Mouse (Mus musculus) CH12.LX (cell line): ENCODE measurements around the gene Nptn. TPM values are rescaled to one million over a fixed set of nuclear protein-coding genes. Genes with fewer than 3 reads are reported as not detected.

Source experiments
- DNase-seq: peaks from one replicate; pipeline ENCODE4 v3.0.0-alpha.2; 2013; ENCODE audit errors: extremely low read depth
- H3K27ac ChIP-seq: 2 replicates; pipeline ENCODE4 v1.5.1; 2012; ENCODE audit warnings: low read depth, mild to moderate bottlenecking, control low read depth, moderate library complexity; ENCODE audit not compliant: insufficient read depth
- H3K27me3 ChIP-seq: replicated peaks from 2 replicates; pipeline ENCODE3; 2012; ENCODE audit warnings: inconsistent platforms
- H3K36me3 ChIP-seq, 2 experiments: replicated peaks in 1 of 2; 2 replicates each; pipeline versions ENCODE3 to v1.6.1; 2012; ENCODE audit warnings: inconsistent platforms in 1 of 2, low read length in 1 of 2, mild to moderate bottlenecking in 1 of 2, mixed read lengths in 1 of 2, moderate library complexity in 1 of 2; ENCODE audit not compliant: control insufficient read depth in 1 of 2, insufficient read depth in 1 of 2
- H3K4me1 ChIP-seq, 2 experiments: 2 replicates each; pipeline ENCODE4 v1.6.1; 2012; ENCODE audit warnings: inconsistent platforms in 1 of 2, moderate library complexity in 1 of 2; ENCODE audit not compliant: insufficient read depth in 2 of 2, control insufficient read depth in 1 of 2
- H3K4me2 ChIP-seq: 2 replicates; pipeline ENCODE4 v1.6.1; 2012; ENCODE audit warnings: low read depth, mild to moderate bottlenecking, control low read depth; ENCODE audit not compliant: poor library complexity, insufficient read depth, severe bottlenecking
- H3K4me3 ChIP-seq, 3 experiments: fragments of 150-350 bp in 1 of 3; sonication (generic) in 1 of 3; replicated peaks in 1 of 3; 2 replicates each; pipeline versions ENCODE3 to v1.5.1; 2011 to 2012; ENCODE audit warnings: low read depth in 2 of 3, low read length in 2 of 3, mild to moderate bottlenecking in 2 of 3, moderate library complexity in 2 of 3, control low read depth in 1 of 3, improper control_type of control experiment in 1 of 3, inconsistent platforms in 1 of 3, mixed read lengths in 1 of 3; ENCODE audit not compliant: poor library complexity in 1 of 3
- H3K79me2 ChIP-seq: replicated peaks from 2 replicates; pipeline ENCODE4 v1.6.1; 2012; ENCODE audit warnings: mild to moderate bottlenecking, moderate library complexity; ENCODE audit not compliant: control insufficient read depth, poor library complexity, insufficient read depth, severe bottlenecking; ENCODE audit errors: extremely low read depth
- H3K9ac ChIP-seq: 2 replicates; pipeline ENCODE4 v1.6.1; 2012; ENCODE audit warnings: low read depth, mild to moderate bottlenecking, control low read depth, moderate library complexity; ENCODE audit not compliant: insufficient read depth
- H3K9me3 ChIP-seq: replicated peaks from 2 replicates; pipeline ENCODE3; 2012; ENCODE audit warnings: low read length, inconsistent platforms, mixed read lengths
- CHD1 ChIP-seq: IDR thresholded peaks from 2 replicates; pipeline ENCODE4 v1.6.1; 2012; ENCODE audit warnings: low read depth, low read length, improper control_type of control experiment, inconsistent platforms
- CHD2 ChIP-seq: IDR thresholded peaks from 2 replicates; pipeline ENCODE4 v1.6.1; 2011; ENCODE audit warnings: low read length, improper control_type of control experiment
- CTCF ChIP-seq, 2 experiments: IDR thresholded peaks in 1 of 2; conservative IDR thresholded peaks in 1 of 2; 2 replicates each; pipeline ENCODE4 v1.5.1; 2011 to 2012; ENCODE audit warnings: low read depth in 2 of 2, low read length in 2 of 2, improper control_type of control experiment in 1 of 2, inconsistent platforms in 1 of 2, mild to moderate bottlenecking in 1 of 2, moderate library complexity in 1 of 2
- EP300 ChIP-seq: IDR thresholded peaks from 2 replicates; pipeline ENCODE4 v1.6.1; 2011; ENCODE audit warnings: low read length, improper control_type of control experiment
- GABPA ChIP-seq: IDR thresholded peaks from 2 replicates; pipeline ENCODE4 v1.6.1; 2012; ENCODE audit warnings: low read depth, low read length, improper control_type of control experiment, inconsistent platforms; ENCODE audit not compliant: insufficient replicate concordance
- HCFC1 ChIP-seq: IDR thresholded peaks from 2 replicates; pipeline ENCODE4 v1.6.1; 2012; ENCODE audit warnings: low read depth, mild to moderate bottlenecking, inconsistent platforms, low read length, improper control_type of control experiment
- KAT2A ChIP-seq: IDR thresholded peaks from 2 replicates; pipeline ENCODE4 v1.6.1; 2012; ENCODE audit warnings: low read length, improper control_type of control experiment, inconsistent platforms; ENCODE audit not compliant: insufficient replicate concordance
- MAFK ChIP-seq: IDR thresholded peaks from 2 replicates; pipeline ENCODE4 v1.6.1; 2011; ENCODE audit warnings: low read length, improper control_type of control experiment; ENCODE audit not compliant: insufficient replicate concordance
- MAX ChIP-seq: IDR thresholded peaks from 2 replicates; pipeline ENCODE4 v1.6.1; 2011; ENCODE audit warnings: low read length, improper control_type of control experiment
- MAZ ChIP-seq: IDR thresholded peaks from 2 replicates; pipeline ENCODE4 v1.6.1; 2012; ENCODE audit warnings: low read depth, mild to moderate bottlenecking, inconsistent platforms, low read length, improper control_type of control experiment, moderate library complexity
- MEF2A ChIP-seq: IDR thresholded peaks from 2 replicates; pipeline ENCODE4 v1.6.1; 2014; ENCODE audit warnings: low read depth, mild to moderate bottlenecking, inconsistent platforms, low read length, improper control_type of control experiment, borderline replicate concordance
- MXI1 ChIP-seq: IDR thresholded peaks from 2 replicates; pipeline ENCODE4 v1.6.1; 2011; ENCODE audit warnings: mild to moderate bottlenecking, low read depth, low read length, improper control_type of control experiment
- MYC ChIP-seq: IDR thresholded peaks from 2 replicates; pipeline ENCODE4 v1.6.1; 2011; ENCODE audit warnings: low read depth, mild to moderate bottlenecking, improper control_type of control experiment, low read length
- NELFE ChIP-seq: IDR thresholded peaks from 2 replicates; pipeline ENCODE4 v1.6.1; 2011; ENCODE audit warnings: low read depth, low read length, improper control_type of control experiment
- POLR2A ChIP-seq: IDR thresholded peaks from 2 replicates; pipeline ENCODE4 v1.6.1; 2011; ENCODE audit warnings: low read depth, mild to moderate bottlenecking, improper control_type of control experiment, low read length
- POLR2AphosphoS2 ChIP-seq: IDR thresholded peaks from 2 replicates; pipeline ENCODE4 v1.6.1; 2011; ENCODE audit warnings: low read depth, low read length, improper control_type of control experiment
- RAD21 ChIP-seq: IDR thresholded peaks from 2 replicates; pipeline ENCODE4 v1.6.1; 2011; ENCODE audit warnings: low read depth, mild to moderate bottlenecking, low read length, improper control_type of control experiment, moderate library complexity
- RCOR1 ChIP-seq: conservative IDR thresholded peaks from 2 replicates; pipeline ENCODE4 v1.6.1; 2012; ENCODE audit warnings: low read depth, mild to moderate bottlenecking, inconsistent platforms, low read length, improper control_type of control experiment
- SIN3A ChIP-seq: IDR thresholded peaks from 2 replicates; pipeline ENCODE4 v1.6.1; 2012; ENCODE audit warnings: low read length, improper control_type of control experiment, inconsistent platforms
- SMC3 ChIP-seq: IDR thresholded peaks from 2 replicates; pipeline ENCODE4 v1.6.1; 2011; ENCODE audit warnings: low read depth, low read length, improper control_type of control experiment
- UBTF ChIP-seq: IDR thresholded peaks from 2 replicates; pipeline ENCODE4 v1.6.1; 2012; ENCODE audit warnings: low read depth, mild to moderate bottlenecking, inconsistent platforms, low read length, improper control_type of control experiment, moderate library complexity
- ZC3H11A ChIP-seq: IDR thresholded peaks from 2 replicates; pipeline ENCODE4 v1.6.1; 2012; ENCODE audit warnings: low read depth, mild to moderate bottlenecking, inconsistent platforms, low read length, improper control_type of control experiment
- ZNF384 ChIP-seq: IDR thresholded peaks from 2 replicates; pipeline ENCODE4 v1.6.1; 2012; ENCODE audit warnings: low read depth, low read length, improper control_type of control experiment, inconsistent platforms
- dilution Hi-C: fragments of 300-500 bp; cut with MboI; formaldehyde crosslinking; loops from 2 replicates; pipeline ENCODE4 v1.14.3; 2020; ENCODE audit warnings: low sequenced_read_pairs; ENCODE audit not compliant: extremely low pct_unique_long_range_greater_than_20kb, extremely low pct_ligation_motif_present
- in situ Hi-C: fragments of 300-500 bp; cut with MboI; formaldehyde crosslinking; loops from 3 replicates; pipeline ENCODE4 v1.14.3; 2019; ENCODE audit warnings: low sequenced_read_pairs, low pct_ligation_motif_present, low pct_unique_long_range_greater_than_20kb, mixed read lengths
- polyA plus RNA-seq: library from polyadenylated mRNA; unstranded; fragments of >175 nt; gene quantifications from 2 replicates; pipeline ENCODE4 v1.2.1, GENCODE M21; 2012; ENCODE audit warnings: low read depth; ENCODE audit not compliant: insufficient read length
- total RNA-seq, 2 experiments: library from RNA; depleted of rRNA; stranded (reverse); fragments of 300-350 nt in 1 of 2; fragments of >200 nt in 1 of 2; gene quantifications; 2 replicates each; pipeline ENCODE4 v1.2.3; 2012 to 2014

Nptn gene
- total and polyA plus RNA-seq, 3 experiments = 48.4 to 184 (median 175) TPM

DNA sequence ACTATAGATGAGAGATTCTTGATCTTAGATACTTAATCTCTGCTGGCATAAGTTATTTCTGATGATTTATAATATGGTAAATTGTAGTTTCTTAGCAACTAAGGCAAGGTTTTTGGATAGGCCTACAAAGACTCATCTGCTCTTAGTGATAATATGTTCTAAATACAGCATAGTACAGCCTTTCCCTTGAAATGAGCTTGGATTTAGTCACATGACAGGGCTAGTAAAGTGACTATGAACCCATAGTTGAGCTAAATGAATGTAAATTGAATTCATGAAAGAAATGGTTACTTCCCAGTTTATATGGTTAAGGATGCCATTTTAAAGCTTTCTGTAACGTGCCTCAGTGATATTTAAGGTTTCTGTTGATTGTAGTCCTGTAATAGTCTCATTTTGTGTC lies 2.3 kb downstream of the Nptn start:
- Histone ChIP-seq H3K4me2 (no peak overlapping the region), H3K79me2 (peaks cover 23% of the 10 kb centered on the region), H3K36me3 (peaks cover 0 to 4% of the 10 kb centered on the region in 2 experiments), H3K4me1 (peaks cover 2 to 49% of the 10 kb centered on the region in 2 experiments; a peak in 3 of 4 replicates), H3K9ac (no peak overlapping the region), H3K27ac (no peak overlapping the region), H3K4me3 (peak overlapping the region in 1 of 3 experiments; percentile 93), H3K27me3 (no peaks in the 10 kb centered on the region), H3K9me3 (no peaks in the 10 kb centered on the region)
- in situ Hi-C loops = loop anchor here (10.0 kb wide), 1 partner anchor 70 kb away; no protein-coding TSS in a partner anchor
- TF ChIP-seq POLR2A (no peak), KAT2A (no peak), UBTF (no peak), SIN3A (no peak), CHD2 (no peak), CTCF (conservative IDR thresholded peaks at IDR 0.05 in 1 of 2, IDR thresholded peaks at IDR 0.05 in 1 of 2; ENCODE audit: low read depth in 2 of 2, low read length in 2 of 2) (no peak), RCOR1 (no peak), MAFK (no peak), MXI1 (no peak), POLR2AphosphoS2 (no peak), GABPA (no peak), SMC3 (no peak)
- dilution Hi-C loops = no loop called here
- DNase-seq = no peak

DNA sequence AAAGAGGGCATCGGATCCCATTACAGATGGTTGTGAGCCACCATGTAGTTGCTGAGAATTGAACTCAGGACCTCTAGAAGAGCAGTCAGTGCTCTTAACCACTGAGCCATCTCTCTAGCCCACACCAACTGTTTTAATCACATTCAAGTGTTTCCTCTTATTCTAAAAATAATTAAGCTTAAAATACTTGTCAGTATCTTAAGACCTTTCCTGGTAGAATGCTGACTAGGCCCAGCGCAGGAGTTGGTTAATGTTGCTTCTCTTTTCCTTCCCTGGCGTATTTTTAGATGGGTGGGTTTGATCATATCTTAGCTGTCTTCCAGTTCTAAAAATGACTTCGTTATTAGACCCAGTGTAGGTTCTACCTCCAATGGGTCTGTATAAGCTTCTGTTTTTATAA lies 6.6 kb downstream of the Nptn start:
- H3K36me3 ChIP-seq = peaks cover 0 to 8% of the 10 kb centered on the region in 2 experiments
- no peaks in the 10 kb centered on the region for H3K9me3 ChIP-seq
- dilution Hi-C loops = no loop called here
- peaks cover 33% of the 10 kb centered on the region for H3K79me2 ChIP-seq
- H3K4me1 ChIP-seq = peaks cover 2 to 65% of the 10 kb centered on the region in 2 experiments; a peak in 3 of 4 replicates
- H3K9ac ChIP-seq = no peak overlapping the region
- H3K4me2 ChIP-seq = no peak overlapping the region
- in situ Hi-C loops = loop anchor here (10.0 kb wide), 1 partner anchor 66 kb away; no protein-coding TSS in a partner anchor
- no peaks in the 10 kb centered on the region for H3K27me3 ChIP-seq
- DNase-seq = no peak
- TF ChIP-seq MAX = no peak
- no peak for TF ChIP-seq RCOR1
- no peak for TF ChIP-seq EP300
- TF ChIP-seq SIN3A = no peak
- no peak for TF ChIP-seq ZC3H11A
- TF ChIP-seq UBTF = no peak
- TF ChIP-seq MAFK = no peak
- TF ChIP-seq POLR2A = no peak
- TF ChIP-seq HCFC1 = no peak
- TF ChIP-seq MEF2A = no peak
- TF ChIP-seq CHD1 = no peak
- no peak for TF ChIP-seq ZNF384
- TF ChIP-seq NELFE = no peak
- TF ChIP-seq GABPA = no peak
- no peak for TF ChIP-seq MAZ
- no peak for TF ChIP-seq RAD21
- no peak for TF ChIP-seq SMC3
- TF ChIP-seq KAT2A = no peak
- TF ChIP-seq CHD2 = no peak
- TF ChIP-seq MYC = no peak
- H3K4me3 ChIP-seq = no peak overlapping the region
- no peak overlapping the region for H3K27ac ChIP-seq
